Mouse (Mus musculus) ES-Bruce4 (cell line): ENCODE measurements around the gene Ildr1. TPM values are rescaled to one million over a fixed set of nuclear protein-coding genes. Genes with fewer than 3 reads are reported as not detected.

Experiments used
- H3K27ac ChIP-seq: 2 replicates; pipeline ENCODE4 v1.5.1; 2012; ENCODE audit warnings: low read length, inconsistent platforms; ENCODE audit not compliant: insufficient read depth
- H3K27me3 ChIP-seq: 2 replicates; pipeline ENCODE4 v1.6.1; 2012; ENCODE audit warnings: mild to moderate bottlenecking, low read length, inconsistent platforms; ENCODE audit not compliant: control insufficient read depth, poor library complexity, insufficient read depth, severe bottlenecking
- H3K36me3 ChIP-seq: 2 replicates; pipeline ENCODE4 v1.6.1; 2012; ENCODE audit warnings: inconsistent platforms, mild to moderate bottlenecking, low read length, moderate library complexity; ENCODE audit not compliant: control insufficient read depth, poor library complexity, insufficient read depth, severe bottlenecking
- H3K4me1 ChIP-seq: one replicate; pipeline ENCODE4 v1.8.1; 2011; ENCODE audit warnings: low read length; ENCODE audit not compliant: control insufficient read depth, insufficient read depth
- H3K4me3 ChIP-seq: 2 replicates; pipeline ENCODE4 v1.5.1; 2011; ENCODE audit warnings: low read depth, mild to moderate bottlenecking, low read length
- H3K9ac ChIP-seq: 2 replicates; pipeline ENCODE4 v1.6.1; 2012; ENCODE audit warnings: low read depth, mild to moderate bottlenecking, inconsistent platforms; ENCODE audit not compliant: poor library complexity, severe bottlenecking
- H3K9me3 ChIP-seq: replicated peaks from 2 replicates; pipeline ENCODE4 v1.6.1; 2012; ENCODE audit warnings: mild to moderate bottlenecking, low read length, inconsistent platforms; ENCODE audit not compliant: control insufficient read depth, poor library complexity, insufficient read depth, severe bottlenecking
- CTCF ChIP-seq: IDR thresholded peaks from one replicate; pipeline ENCODE4 v1.8.1; 2011; ENCODE audit warnings: low read depth, low read length
- EP300 ChIP-seq: IDR thresholded peaks from 2 replicates; pipeline ENCODE4 v1.6.1; 2011; ENCODE audit warnings: low read depth, low read length; ENCODE audit not compliant: insufficient read depth
- POLR2A ChIP-seq: IDR thresholded peaks from one replicate; pipeline ENCODE4 v1.8.1; 2011; ENCODE audit warnings: low read length; ENCODE audit not compliant: insufficient read depth
- polyA plus RNA-seq: library from polyadenylated mRNA; stranded (reverse); fragments of >200 nt; gene quantifications from 2 replicates; pipeline ENCODE4 v1.2.4, GENCODE M21; 2011; ENCODE audit warnings: low read depth; ENCODE audit not compliant: missing spikeins, insufficient read depth, insufficient read length

The Ildr1 gene
- polyA plus RNA-seq, 1 experiment = 13.9 TPM

- TF ChIP-seq POLR2A = no peak
- Histone ChIP-seq H3K27me3 (no peaks in the 10 kb centered on the region), H3K4me1 (peaks cover 8% of the 10 kb centered on the region)
Observed at GRCm38 (mm10) chr16:36708751-36709150, 15.0 kb downstream of the Ildr1 start.

GRCm38 (mm10) chr16:36709405-36709804 is 15.6 kb downstream of the Ildr1 start:
- peak overlapping the region; percentile 55 for H3K9ac ChIP-seq
- H3K27ac ChIP-seq = 0 out of 2 replicates have a peak overlapping the region, but pooled peaks have one; percentile 82
- H3K36me3 ChIP-seq = no peaks in the 10 kb centered on the region; the same call in 1 of the 2 replicates
- no peaks in the 10 kb centered on the region for H3K27me3 ChIP-seq
- no peaks in the 10 kb centered on the region for H3K9me3 ChIP-seq
- peak overlapping the region; percentile 74 for H3K4me3 ChIP-seq
- TF ChIP-seq EP300 (no peak), POLR2A (no peak), CTCF (no peak)
- peaks cover 8% of the 10 kb centered on the region for H3K4me1 ChIP-seq

More at GRCm38 (mm10) chr16:36708751-36709150, 15.0 kb downstream of the Ildr1 start:
- Histone ChIP-seq H3K27ac (peak overlapping the region; percentile 82), H3K9ac (peak overlapping the region; percentile 55), H3K4me3 (peak overlapping the region; percentile 74), H3K9me3 (no peaks in the 10 kb centered on the region), H3K36me3 (no peaks in the 10 kb centered on the region)

GRCm38 (mm10) chr16:36710794-36711193 is 17.0 kb downstream of the Ildr1 start:
- no peak overlapping the region for H3K27ac ChIP-seq
- H3K9me3 ChIP-seq = no peaks in the 10 kb centered on the region
- no peaks in the 10 kb centered on the region for H3K27me3 ChIP-seq
- H3K4me3 ChIP-seq = no peak overlapping the region
- TF ChIP-seq POLR2A (no peak), CTCF (peak; percentile 68), EP300 (no peak)
- H3K9ac ChIP-seq = no peak overlapping the region
- no peaks in the 10 kb centered on the region; the same call in 1 of the 2 replicates for H3K36me3 ChIP-seq
- H3K4me1 ChIP-seq = peaks cover 4% of the 10 kb centered on the region

GRCm38 (mm10) chr16:36711760-36712159 is 18.0 kb downstream of the Ildr1 start:
- no peaks in the 10 kb centered on the region for H3K27me3 ChIP-seq
- peaks cover under 1% of the 10 kb centered on the region for H3K4me1 ChIP-seq
- no peak overlapping the region for H3K9ac ChIP-seq
- no peaks in the 10 kb centered on the region; the same call in 1 of the 2 replicates for H3K36me3 ChIP-seq
- TF ChIP-seq CTCF = no peak
- no peak for TF ChIP-seq POLR2A
- no peak for TF ChIP-seq EP300
- no peaks in the 10 kb centered on the region for H3K9me3 ChIP-seq
- no peak overlapping the region for H3K27ac ChIP-seq
- H3K4me3 ChIP-seq = no peak overlapping the region

GRCm38 (mm10) chr16:36717481-36717880 is 23.7 kb downstream of the Ildr1 start:
- Histone ChIP-seq H3K4me1 (no peaks in the 10 kb centered on the region), H3K9me3 (no peaks in the 10 kb centered on the region), H3K36me3 (no peaks in the 10 kb centered on the region; the same call in 1 of the 2 replicates), H3K9ac (no peak overlapping the region), H3K4me3 (no peak overlapping the region), H3K27me3 (no peaks in the 10 kb centered on the region), H3K27ac (no peak overlapping the region)
- TF ChIP-seq POLR2A (no peak), CTCF (no peak), EP300 (no peak)

- no peak overlapping the region for H3K4me3 ChIP-seq
- H3K9ac ChIP-seq = no peak overlapping the region
- no peak overlapping the region for H3K27ac ChIP-seq
- TF ChIP-seq CTCF (no peak), POLR2A (no peak), EP300 (no peak)
- H3K4me1 ChIP-seq = no peaks in the 10 kb centered on the region
- H3K9me3 ChIP-seq = no peaks in the 10 kb centered on the region
- H3K36me3 ChIP-seq = no peaks in the 10 kb centered on the region; the same call in 1 of the 2 replicates
- no peaks in the 10 kb centered on the region for H3K27me3 ChIP-seq
Observed at GRCm38 (mm10) chr16:36718637-36719036, 24.9 kb downstream of the Ildr1 start.
